Mouse (Mus musculus) heart, embryonic 16.5 days (tissue): ENCODE measurements at regions not wholly inside any gene's neighbourhood (a gene's known extent, or its start where the extent isn't known, plus 50 kb on each side); places are given as distances from the start of the nearest gene placed in this dataset.

ENCODE experiments used
- ATAC-seq: fragments of 200-750 bp; cut with Nextera tagmentation; replicated peaks from 2 replicates; pipeline ENCODE4 v1.8.0; 2017; ENCODE audit warnings: moderate number of reproducible peaks; ENCODE audit not compliant: insufficient read depth, low FRiP score; ENCODE audit errors: extremely low read depth
- H3K27ac ChIP-seq: fragments of 300-500 bp; sonication (generic); 2 replicates; pipeline ENCODE4 v1.5.1; 2014; ENCODE audit warnings: mild to moderate bottlenecking, low read length, control low read depth, moderate library complexity
- H3K27me3 ChIP-seq: fragments of 300-500 bp; sonication (generic); 2 replicates; pipeline ENCODE4 v1.6.1; 2014; ENCODE audit warnings: low read length, mixed read lengths; ENCODE audit not compliant: control insufficient read depth, insufficient read depth
- H3K36me3 ChIP-seq: fragments of 300-500 bp; sonication (generic); 2 replicates; pipeline ENCODE4 v1.6.1; 2014; ENCODE audit not compliant: control insufficient read depth, insufficient read depth
- H3K4me1 ChIP-seq: fragments of 300-500 bp; sonication (generic); 2 replicates; pipeline ENCODE4 v1.6.1; 2014; ENCODE audit warnings: low read length, mixed read lengths; ENCODE audit not compliant: control insufficient read depth, insufficient read depth
- H3K4me2 ChIP-seq: fragments of 300-500 bp; sonication (generic); 2 replicates; pipeline ENCODE4 v1.6.1; 2014; ENCODE audit warnings: low read depth, mild to moderate bottlenecking, control low read depth, low read length
- H3K4me3 ChIP-seq: fragments of 300-500 bp; sonication (generic); 2 replicates; pipeline ENCODE4 v1.5.1; 2014; ENCODE audit warnings: mild to moderate bottlenecking, control low read depth, low read length
- H3K9ac ChIP-seq: fragments of 300-500 bp; sonication (generic); 2 replicates; pipeline ENCODE4 v1.6.1; 2014; ENCODE audit warnings: low read length, control low read depth
- H3K9me3 ChIP-seq: fragments of 300-500 bp; sonication (generic); replicated peaks from 2 replicates; pipeline ENCODE4 v1.6.1; 2016; ENCODE audit warnings: low read length; ENCODE audit not compliant: control insufficient read depth
- WGBS: fragments of 180-500 bp; shearing (Covaris S2); extraction: QIAGEN DNeasy Blood & Tissue Kit; methylation state at CpG from one replicate; pipeline ENCODE4 v1.1.7; 2014; 5-methylcytosine and 5-hydroxymethylcytosine counted together

- Histone ChIP-seq H3K9ac (no peak overlapping the region), H3K27ac (no peak overlapping the region), H3K4me3 (no peak overlapping the region), H3K4me1 (0 out of 2 replicates have a peak, but pooled peaks cover 3% of the 10 kb centered on the region), H3K36me3 (no peaks in the 10 kb centered on the region), H3K27me3 (no peaks in the 10 kb centered on the region), H3K9me3 (no peaks in the 10 kb centered on the region), H3K4me2 (no peak overlapping the region)
- ATAC-seq, result no peak
Measured at GRCm38 (mm10) chr10:98541062-98541461, 373.1 kb upstream of the Atp2b1 start.

- H3K27me3 ChIP-seq, result no peaks in the 10 kb centered on the region
- no peak overlapping the region for H3K9ac ChIP-seq
- H3K4me1 ChIP-seq, result 0 out of 2 replicates have a peak, but pooled peaks cover 3% of the 10 kb centered on the region
- no peak overlapping the region for H3K27ac ChIP-seq
- ATAC-seq, result no peak
- H3K4me2 ChIP-seq, result no peak overlapping the region
- no peaks in the 10 kb centered on the region for H3K36me3 ChIP-seq
- WGBS, result 88% methylated on average over 2 of the region's 2 CpGs
- no peaks in the 10 kb centered on the region for H3K9me3 ChIP-seq
- H3K4me3 ChIP-seq, result no peak overlapping the region
Measured at GRCm38 (mm10) chr10:98542072-98542471, 372.1 kb upstream of the Atp2b1 start.

DNA sequence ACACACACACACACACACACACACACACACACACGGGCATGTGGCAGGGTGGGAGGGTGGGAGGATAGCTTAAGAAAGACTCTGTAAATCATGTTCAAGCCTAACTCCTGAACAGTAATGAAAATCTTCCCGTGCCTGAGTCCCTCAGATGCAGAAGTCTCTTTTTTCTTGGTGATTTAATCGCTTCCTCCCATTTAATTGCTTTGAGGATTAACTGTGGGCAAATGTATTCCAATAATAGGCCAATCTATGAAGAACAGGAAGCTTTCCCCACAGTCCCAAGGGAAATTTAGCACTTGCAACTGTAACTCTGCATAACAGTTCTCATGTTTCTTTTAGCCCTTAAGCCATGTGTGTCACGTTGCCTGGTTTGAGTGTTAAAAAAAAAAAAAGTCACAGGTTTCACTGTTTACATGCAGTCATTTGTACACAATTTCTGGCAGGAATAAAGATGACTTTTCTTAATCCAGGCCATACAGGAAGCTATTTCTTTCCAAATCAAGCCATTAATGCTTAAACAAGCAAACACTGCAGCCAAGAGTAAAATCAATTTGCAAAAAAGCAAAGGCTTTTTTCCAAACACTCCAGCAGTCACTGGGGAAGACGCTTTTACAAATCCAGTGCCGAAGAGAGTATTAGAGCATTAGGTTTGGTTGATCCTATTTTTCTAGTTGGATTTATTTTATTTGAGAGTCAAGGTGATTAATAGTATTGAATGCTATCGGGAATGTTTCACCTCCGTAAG is 370.8 kb upstream of the Atp2b1 start:
- ATAC-seq, result no peak
- H3K9ac ChIP-seq, result no peak overlapping the region
- H3K4me1 ChIP-seq, result 0 out of 2 replicates have a peak, but pooled peaks cover 3% of the 10 kb centered on the region
- no peaks in the 10 kb centered on the region for H3K27me3 ChIP-seq
- no peak overlapping the region for H3K27ac ChIP-seq
- no peaks in the 10 kb centered on the region for H3K36me3 ChIP-seq
- no peaks in the 10 kb centered on the region for H3K9me3 ChIP-seq
- no peak overlapping the region for H3K4me2 ChIP-seq
- H3K4me3 ChIP-seq, result no peak overlapping the region
- WGBS, result 40% methylated on average over 8 of the region's 8 CpGs

DNA sequence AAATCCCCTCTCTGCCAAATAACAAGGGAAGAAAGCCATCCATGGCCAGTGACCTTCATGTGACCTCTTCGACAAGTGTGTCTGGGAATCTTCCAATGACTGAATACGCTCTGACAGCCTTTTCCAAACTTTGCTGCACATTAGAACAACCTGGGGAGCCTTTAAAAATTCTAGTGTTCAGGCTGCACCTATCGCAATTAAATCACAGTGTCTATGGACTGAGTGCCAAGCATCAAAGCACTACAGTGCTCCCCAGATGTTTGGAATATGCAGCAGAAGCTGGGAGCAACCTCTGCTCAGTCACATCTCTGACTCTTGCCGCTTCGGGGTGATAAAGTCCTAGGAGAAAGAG is 370.2 kb upstream of the Atp2b1 start:
- WGBS, result 56% methylated on average over 5 of the region's 5 CpGs
- no peak overlapping the region for H3K27ac ChIP-seq

GRCm38 (mm10) chr10:98554575-98554974 is 359.6 kb upstream of the Atp2b1 start:
- no peaks in the 10 kb centered on the region; the same call in 1 of the 2 replicates for H3K9me3 ChIP-seq
- no peak for ATAC-seq
- no peak overlapping the region for H3K9ac ChIP-seq
- H3K27ac ChIP-seq, result no peak overlapping the region
- no peak overlapping the region for H3K4me3 ChIP-seq
- H3K27me3 ChIP-seq, result no peaks in the 10 kb centered on the region
- H3K4me1 ChIP-seq, result no peaks in the 10 kb centered on the region
- H3K36me3 ChIP-seq, result no peaks in the 10 kb centered on the region
- WGBS, result 40% methylated on average over 3 of the region's 3 CpGs
- no peak overlapping the region for H3K4me2 ChIP-seq

More for the DNA sequence above, 370.2 kb upstream of the Atp2b1 start:
- H3K36me3 ChIP-seq, result no peaks in the 10 kb centered on the region
- 0 out of 2 replicates have a peak, but pooled peaks cover 3% of the 10 kb centered on the region for H3K4me1 ChIP-seq
- no peak overlapping the region for H3K9ac ChIP-seq
- H3K27me3 ChIP-seq, result no peaks in the 10 kb centered on the region
- no peaks in the 10 kb centered on the region for H3K9me3 ChIP-seq
- no peak overlapping the region for H3K4me3 ChIP-seq
- ATAC-seq, result no peak
- no peak overlapping the region for H3K4me2 ChIP-seq

DNA sequence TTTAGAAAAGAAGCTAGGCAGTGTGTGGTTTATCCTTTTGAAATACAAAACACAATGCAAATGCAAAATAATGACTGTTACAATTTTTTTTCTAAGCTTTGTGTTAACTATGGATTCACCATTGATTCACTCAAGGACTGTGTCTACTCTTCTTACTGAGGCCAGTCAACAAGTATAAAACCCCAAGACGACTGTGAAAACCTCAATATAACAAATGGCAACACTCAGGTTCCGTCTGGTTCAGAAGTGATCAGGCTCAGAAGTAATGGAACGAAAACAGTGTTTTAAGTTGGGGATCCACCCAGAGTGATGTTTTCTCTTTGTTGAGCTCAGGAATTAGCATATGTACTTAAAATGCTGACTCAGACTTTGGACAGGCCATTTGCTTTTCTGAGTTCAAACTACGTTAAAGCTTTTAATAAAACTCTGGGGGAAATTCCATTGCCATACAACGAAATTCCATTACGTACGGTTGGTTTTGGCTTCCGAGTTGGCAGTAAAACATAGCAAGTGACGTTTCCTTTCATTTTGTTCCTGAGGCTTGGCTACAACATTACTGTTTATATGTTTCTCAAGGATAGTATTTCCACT is 356.6 kb upstream of the Atp2b1 start:
- no peak overlapping the region for H3K4me2 ChIP-seq
- WGBS, result 79% methylated on average over 9 of the region's 9 CpGs
- H3K27me3 ChIP-seq, result no peaks in the 10 kb centered on the region
- H3K9ac ChIP-seq, result no peak overlapping the region
- ATAC-seq, result no peak
- H3K4me1 ChIP-seq, result no peaks in the 10 kb centered on the region
- no peak overlapping the region for H3K4me3 ChIP-seq
- H3K27ac ChIP-seq, result no peak overlapping the region
- no peaks in the 10 kb centered on the region; the same call in 1 of the 2 replicates for H3K9me3 ChIP-seq
- H3K36me3 ChIP-seq, result no peaks in the 10 kb centered on the region

- H3K4me2 ChIP-seq, result no peak overlapping the region
- no peaks in the 10 kb centered on the region for H3K4me1 ChIP-seq
- WGBS, result 71% methylated on average over 2 of the region's 2 CpGs
- H3K9me3 ChIP-seq, result no peaks in the 10 kb centered on the region
- no peak overlapping the region for H3K4me3 ChIP-seq
- H3K27me3 ChIP-seq, result no peaks in the 10 kb centered on the region
- H3K36me3 ChIP-seq, result no peaks in the 10 kb centered on the region
- ATAC-seq, result no peak
- H3K9ac ChIP-seq, result no peak overlapping the region
- no peak overlapping the region for H3K27ac ChIP-seq
Measured at GRCm38 (mm10) chr10:98558560-98558959, 355.6 kb upstream of the Atp2b1 start.

- Histone ChIP-seq H3K27ac (no peak overlapping the region), H3K4me2 (no peak overlapping the region), H3K9ac (no peak overlapping the region), H3K4me3 (no peak overlapping the region), H3K4me1 (no peaks in the 10 kb centered on the region), H3K27me3 (no peaks in the 10 kb centered on the region), H3K9me3 (no peaks in the 10 kb centered on the region), H3K36me3 (no peaks in the 10 kb centered on the region)
- no peak for ATAC-seq
- 49% methylated on average over 2 of the region's 2 CpGs for WGBS
Measured at GRCm38 (mm10) chr10:98562297-98562912, 351.8 kb upstream of the Atp2b1 start.
